Mouse (Mus musculus) limb, embryonic 11.5 days (tissue): ENCODE data around the gene Mamdc2. TPM values are rescaled to one million over a fixed set of nuclear protein-coding genes. Genes with fewer than 3 reads are reported as not detected.

Source experiments
- ATAC-seq: fragments of 200-750 bp; cut with Nextera tagmentation; 2 replicates; pipeline ENCODE4 v1.8.0; 2017; ENCODE audit warnings: low read depth; ENCODE audit not compliant: insufficient number of reproducible peaks, low FRiP score, low TSS enrichment
- DNase-seq: peaks from one replicate; pipeline ENCODE4 v3.0.0-alpha.2; 2015; ENCODE audit warnings: low spot score
- H3K27ac ChIP-seq: fragments of 300-500 bp; sonication (generic); replicated peaks from 2 replicates; pipeline ENCODE4 v1.5.1; 2014; ENCODE audit warnings: low read depth, mild to moderate bottlenecking, low read length
- H3K27me3 ChIP-seq: fragments of 300-500 bp; sonication (generic); 2 replicates; pipeline ENCODE4 v1.6.1; 2014; ENCODE audit warnings: mild to moderate bottlenecking, low read length, mixed read lengths; ENCODE audit not compliant: control insufficient read depth, insufficient read depth
- H3K36me3 ChIP-seq: fragments of 300-500 bp; sonication (generic); 2 replicates; pipeline ENCODE4 v1.6.1; 2014; ENCODE audit warnings: mild to moderate bottlenecking, low read length, moderate library complexity, mixed read lengths; ENCODE audit not compliant: control insufficient read depth, insufficient read depth
- H3K4me1 ChIP-seq: fragments of 300-500 bp; sonication (generic); 2 replicates; pipeline ENCODE4 v1.6.1; 2014; ENCODE audit warnings: low read length, mixed read lengths; ENCODE audit not compliant: control insufficient read depth, insufficient read depth
- H3K4me2 ChIP-seq: fragments of 300-500 bp; sonication (generic); 2 replicates; pipeline ENCODE4 v1.6.1; 2014; ENCODE audit warnings: low read depth, mild to moderate bottlenecking, moderate library complexity; ENCODE audit not compliant: severe bottlenecking
- H3K4me3 ChIP-seq: fragments of 300-500 bp; sonication (generic); 2 replicates; pipeline ENCODE4 v1.5.1; 2014; ENCODE audit warnings: low read depth, low read length
- H3K9ac ChIP-seq: fragments of 300-500 bp; sonication (generic); 2 replicates; pipeline ENCODE4 v1.6.1; 2014; ENCODE audit warnings: mild to moderate bottlenecking, low read length
- H3K9me3 ChIP-seq: fragments of 300-500 bp; sonication (generic); 2 replicates; pipeline ENCODE4 v1.6.1; 2016; ENCODE audit warnings: low read length; ENCODE audit not compliant: control insufficient read depth
- WGBS: fragments of 180-500 bp; shearing (Covaris S2); extraction: QIAGEN DNeasy Blood & Tissue Kit; methylation state at CpG from one replicate; pipeline ENCODE4 v1.1.7; 2014; 5-methylcytosine and 5-hydroxymethylcytosine counted together
- polyA plus RNA-seq: library from polyadenylated mRNA; unstranded; fragments of >200 nt; fragmentation: Nextera tagmentation; extraction: Ambion mirVana; gene quantifications from 2 replicates; pipeline ENCODE4 v1.2.1, GENCODE M21; 2014

Gene Mamdc2
- polyA plus RNA-seq, 1 experiment from 2014 or later, result 0.80 TPM

DNA sequence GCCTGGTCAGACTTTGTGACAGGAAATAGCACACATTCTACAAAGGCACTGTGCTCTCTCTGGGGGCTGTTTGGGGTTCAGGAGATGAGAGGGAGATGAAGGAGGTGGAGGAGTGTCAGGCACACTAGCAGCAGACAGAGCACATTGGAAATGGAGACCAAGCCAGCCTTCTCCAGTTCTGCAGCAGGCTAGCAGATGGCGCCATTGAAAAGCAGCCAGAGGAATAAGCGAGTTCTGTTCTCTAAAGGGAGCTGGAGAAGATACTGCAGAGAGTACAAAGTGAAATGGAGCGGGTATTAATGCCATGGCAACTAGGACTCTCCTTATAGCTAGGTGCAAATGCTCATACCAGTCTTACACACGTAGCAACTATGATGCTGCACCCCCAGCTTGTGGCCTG lies 87.1 kb downstream of the Mamdc2 start:
- no peak for ATAC-seq
- H3K9me3 ChIP-seq, result no peaks in the 10 kb centered on the region
- no peaks in the 10 kb centered on the region for H3K27me3 ChIP-seq
- H3K9ac ChIP-seq, result no peak overlapping the region
- H3K4me1 ChIP-seq, result no peaks in the 10 kb centered on the region
- H3K36me3 ChIP-seq, result no peaks in the 10 kb centered on the region
- H3K27ac ChIP-seq, result no peak overlapping the region
- no peak for DNase-seq
- WGBS, result 71% methylated on average over 4 of the region's 4 CpGs
- no peak overlapping the region for H3K4me3 ChIP-seq
- no peak overlapping the region for H3K4me2 ChIP-seq

DNA sequence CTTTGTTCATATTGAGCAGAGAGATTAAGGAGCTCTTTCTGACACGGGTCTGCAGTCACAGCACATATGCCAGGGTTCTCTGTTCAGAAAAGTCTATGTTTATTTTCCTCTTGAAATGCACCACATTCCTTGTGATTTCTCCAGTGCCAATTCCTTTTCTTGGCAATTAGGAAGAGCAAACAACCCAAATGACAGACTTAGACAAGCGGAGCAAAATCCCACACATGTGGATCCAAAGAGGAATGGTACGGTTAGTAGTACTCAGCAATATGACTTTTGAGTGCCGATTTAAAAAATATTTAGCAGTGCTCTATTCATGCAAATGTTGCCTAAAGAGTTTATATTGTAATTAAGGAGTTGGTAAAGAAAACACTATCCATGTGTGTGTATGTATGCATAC lies 87.7 kb downstream of the Mamdc2 start:
- no peaks in the 10 kb centered on the region for H3K27me3 ChIP-seq
- no peak overlapping the region for H3K4me3 ChIP-seq
- H3K4me2 ChIP-seq, result no peak overlapping the region
- H3K9ac ChIP-seq, result no peak overlapping the region
- H3K27ac ChIP-seq, result no peak overlapping the region
- no peaks in the 10 kb centered on the region for H3K9me3 ChIP-seq
- no peaks in the 10 kb centered on the region for H3K36me3 ChIP-seq
- no peak for ATAC-seq
- DNase-seq, result no peak
- WGBS, result 90% methylated on average over 4 of the region's 4 CpGs
- H3K4me1 ChIP-seq, result no peaks in the 10 kb centered on the region

DNA sequence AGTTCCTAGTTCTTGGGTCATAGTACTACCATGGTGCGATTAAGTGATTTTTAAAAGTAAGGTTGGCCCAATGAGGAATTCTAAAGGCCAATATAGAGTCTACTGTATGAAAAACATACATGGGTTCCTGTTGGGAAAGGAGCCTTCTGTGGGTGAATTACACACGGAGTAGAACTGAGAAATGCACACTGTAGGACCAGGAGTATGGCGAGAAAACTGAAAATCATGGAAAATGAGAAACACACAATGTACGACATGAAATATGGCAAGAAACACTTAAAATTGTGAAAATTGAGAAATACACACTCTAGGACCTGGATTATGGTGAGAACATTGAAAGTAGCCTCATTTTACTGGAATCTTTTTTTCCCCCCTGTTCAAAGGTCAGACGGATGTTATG lies 91.0 kb downstream of the Mamdc2 start:
- no peak for DNase-seq
- no peak overlapping the region for H3K4me3 ChIP-seq
- H3K27me3 ChIP-seq, result no peaks in the 10 kb centered on the region
- H3K4me2 ChIP-seq, result no peak overlapping the region
- no peak overlapping the region for H3K9ac ChIP-seq
- no peaks in the 10 kb centered on the region for H3K4me1 ChIP-seq
- no peaks in the 10 kb centered on the region for H3K9me3 ChIP-seq
- no peak for ATAC-seq
- no peak overlapping the region for H3K27ac ChIP-seq
- 89% methylated on average over 5 of the region's 5 CpGs for WGBS
- H3K36me3 ChIP-seq, result no peaks in the 10 kb centered on the region

DNA sequence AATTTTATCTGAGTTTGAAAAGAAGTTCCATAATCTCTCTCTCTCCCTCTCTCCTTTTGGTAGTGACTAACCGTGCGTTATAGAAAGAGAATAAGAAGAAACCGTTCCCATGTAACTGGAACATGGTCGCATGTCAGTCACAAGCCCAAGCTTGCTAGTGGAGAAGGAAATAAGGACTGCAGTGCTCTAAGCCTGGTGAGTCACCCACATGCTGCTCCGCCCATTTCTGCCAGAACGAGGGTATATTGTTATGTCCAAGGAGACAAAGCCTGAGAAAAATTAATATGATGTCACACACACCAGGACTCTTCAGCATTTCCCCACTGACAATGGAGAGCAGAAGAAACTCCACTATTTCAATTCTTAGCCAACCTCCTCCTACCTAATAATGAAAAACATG lies 93.5 kb downstream of the Mamdc2 start:
- Histone ChIP-seq H3K9ac (no peak overlapping the region), H3K27ac (no peak overlapping the region), H3K4me2 (no peak overlapping the region), H3K27me3 (no peaks in the 10 kb centered on the region), H3K9me3 (no peaks in the 10 kb centered on the region), H3K36me3 (no peaks in the 10 kb centered on the region), H3K4me3 (no peak overlapping the region), H3K4me1 (no peaks in the 10 kb centered on the region)
- DNase-seq (no peak), ATAC-seq (no peak)
- 91% methylated on average over 6 of the region's 6 CpGs for WGBS

DNA sequence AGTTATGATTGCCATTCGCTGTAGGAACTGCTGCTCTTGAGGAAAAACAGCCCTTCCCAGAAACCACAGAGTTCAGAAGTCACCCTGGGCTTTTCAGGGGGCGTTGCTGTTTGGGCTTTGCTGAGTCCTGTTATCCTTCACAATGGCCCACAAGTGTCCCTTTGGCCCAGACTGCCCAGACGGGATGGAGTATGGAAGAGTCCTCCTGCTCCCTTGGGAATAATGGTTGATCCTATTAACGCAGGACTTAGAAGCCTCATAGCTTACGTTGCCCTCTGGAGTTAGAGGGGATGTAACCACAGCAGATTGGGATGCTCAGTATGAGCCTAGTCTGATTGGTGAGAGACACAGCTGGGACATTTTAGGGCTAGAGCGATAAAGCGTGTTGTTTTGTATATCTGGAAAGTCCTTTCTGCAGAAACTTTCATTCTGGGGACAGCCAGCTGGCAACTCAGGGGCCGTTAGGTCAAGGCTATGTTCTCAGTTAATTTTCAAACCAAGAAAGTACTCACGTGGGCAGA lies 94.3 kb downstream of the Mamdc2 start:
- H3K4me3 ChIP-seq, result no peak overlapping the region
- 70% methylated on average over 9 of the region's 9 CpGs for WGBS
- H3K27ac ChIP-seq, result no peak overlapping the region
- DNase-seq, result no peak
- H3K4me2 ChIP-seq, result no peak overlapping the region
- H3K9me3 ChIP-seq, result no peaks in the 10 kb centered on the region
- H3K36me3 ChIP-seq, result no peaks in the 10 kb centered on the region
- no peaks in the 10 kb centered on the region for H3K27me3 ChIP-seq
- ATAC-seq, result no peak
- no peaks in the 10 kb centered on the region for H3K4me1 ChIP-seq
- no peak overlapping the region for H3K9ac ChIP-seq

DNA sequence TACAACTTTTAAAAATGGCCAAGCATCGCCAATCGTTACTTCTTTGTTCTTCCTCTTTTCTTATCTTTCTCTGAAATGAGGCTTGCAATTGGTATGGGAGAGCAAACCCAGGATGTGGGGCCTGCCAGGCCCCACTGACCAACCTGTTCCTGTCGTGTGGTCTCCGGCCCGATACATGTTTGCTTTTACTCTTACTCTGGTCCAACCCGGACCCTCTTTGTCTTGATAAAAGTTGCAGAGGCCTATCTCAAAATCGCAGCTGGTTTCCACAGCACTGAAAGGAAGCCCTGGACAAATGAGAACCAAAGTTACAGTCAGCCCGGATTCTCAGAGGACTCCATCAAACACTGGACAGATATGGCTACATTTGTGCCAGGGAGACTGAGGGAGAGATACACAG lies 95.1 kb downstream of the Mamdc2 start:
- no peak for DNase-seq
- no peak overlapping the region for H3K27ac ChIP-seq

DNA sequence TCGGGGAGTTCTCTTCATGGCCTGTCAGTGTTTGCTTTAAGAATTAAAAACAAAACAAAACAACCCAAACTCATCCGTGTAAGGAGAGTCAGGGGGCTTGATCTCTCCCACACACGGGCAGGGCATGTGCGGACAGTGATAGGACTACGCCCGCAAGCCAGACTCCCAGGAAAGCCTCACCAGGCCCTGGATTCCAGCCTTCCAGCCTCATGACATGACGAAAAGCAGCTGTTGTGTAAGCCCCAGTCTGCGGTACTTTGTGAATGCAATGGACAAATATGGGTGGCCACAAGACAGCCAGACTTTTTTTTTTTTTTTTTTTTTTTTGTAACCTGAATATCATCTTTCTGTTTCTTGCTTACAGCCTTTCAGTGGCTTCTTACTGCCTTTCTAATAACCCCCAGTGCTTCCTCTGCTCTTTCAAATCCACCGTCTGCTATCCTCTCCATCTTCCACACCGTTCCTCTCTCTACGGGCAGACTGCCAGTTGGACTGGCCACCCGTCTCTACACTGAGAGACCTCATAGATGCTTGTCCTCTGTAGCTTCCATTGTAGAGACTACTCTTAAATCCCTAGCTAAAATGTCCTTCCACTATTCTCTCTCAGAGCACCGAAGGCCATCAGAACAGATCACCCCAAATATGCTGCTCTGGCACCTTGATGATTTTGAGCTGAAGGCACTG lies 96.3 kb downstream of the Mamdc2 start:
- no peak overlapping the region for H3K9ac ChIP-seq
- no peak overlapping the region for H3K4me3 ChIP-seq
- no peaks in the 10 kb centered on the region for H3K9me3 ChIP-seq
- ATAC-seq (no peak), DNase-seq (no peak)
- H3K4me2 ChIP-seq, result no peak overlapping the region
- H3K4me1 ChIP-seq, result no peaks in the 10 kb centered on the region
- no peaks in the 10 kb centered on the region for H3K27me3 ChIP-seq
- no peak overlapping the region for H3K27ac ChIP-seq
- H3K36me3 ChIP-seq, result no peaks in the 10 kb centered on the region
- WGBS, result 87% methylated on average over 13 of the region's 13 CpGs

More for the DNA sequence above, 95.1 kb downstream of the Mamdc2 start:
- Histone ChIP-seq H3K36me3 (no peaks in the 10 kb centered on the region), H3K9ac (no peak overlapping the region), H3K4me1 (no peaks in the 10 kb centered on the region), H3K9me3 (no peaks in the 10 kb centered on the region), H3K27me3 (no peaks in the 10 kb centered on the region), H3K4me2 (no peak overlapping the region), H3K4me3 (no peak overlapping the region)
- no peak for ATAC-seq
- WGBS, result 86% methylated on average over 8 of the region's 8 CpGs

DNA sequence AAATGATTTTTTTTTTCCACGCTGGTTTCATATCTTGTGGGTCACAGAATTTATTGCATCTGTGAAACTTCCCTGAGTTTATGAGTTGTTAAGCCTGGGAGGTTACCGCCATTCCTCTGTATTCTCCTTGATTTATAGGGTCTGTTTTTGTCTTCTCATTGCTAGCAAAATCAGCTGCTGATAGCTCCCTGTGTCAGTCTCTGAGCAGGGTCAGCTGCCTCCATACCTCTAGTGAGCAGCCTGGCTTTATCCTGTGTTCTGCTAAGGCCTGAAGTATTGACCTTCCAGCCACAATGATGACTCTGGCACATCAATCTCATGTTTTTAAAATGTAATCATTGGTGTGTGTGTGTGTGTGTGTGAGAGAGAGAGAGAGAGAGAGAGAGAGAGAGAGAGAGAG lies 98.3 kb downstream of the Mamdc2 start:
- no peaks in the 10 kb centered on the region for H3K36me3 ChIP-seq
- H3K27ac ChIP-seq, result no peak overlapping the region
- ATAC-seq (no peak), DNase-seq (no peak)
- WGBS, result 48% methylated on average over 2 of the region's 2 CpGs
- no peaks in the 10 kb centered on the region for H3K9me3 ChIP-seq
- no peaks in the 10 kb centered on the region for H3K27me3 ChIP-seq
- H3K9ac ChIP-seq, result no peak overlapping the region
- H3K4me1 ChIP-seq, result no peaks in the 10 kb centered on the region
- H3K4me3 ChIP-seq, result no peak overlapping the region
- H3K4me2 ChIP-seq, result no peak overlapping the region

DNA sequence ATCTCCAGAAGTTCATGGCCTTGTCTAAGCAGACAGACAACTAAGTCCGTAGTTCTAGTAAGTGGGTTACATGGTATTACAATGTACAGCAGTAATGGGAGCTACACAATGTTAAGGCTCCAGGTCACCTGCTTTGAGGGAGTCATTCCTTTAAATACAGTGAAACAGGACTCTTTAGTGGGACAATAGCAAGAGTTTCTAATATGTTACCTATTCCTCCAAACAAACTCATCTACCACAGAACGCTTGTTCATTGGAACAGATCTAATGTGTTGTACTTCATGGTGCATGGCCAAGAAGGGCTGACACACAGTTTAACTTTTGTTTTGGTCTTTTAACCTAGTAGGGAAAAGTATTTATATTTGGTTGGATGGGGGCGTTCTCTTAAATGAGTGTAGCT lies 105.5 kb downstream of the Mamdc2 start:
- DNase-seq, result no peak
- Histone ChIP-seq H3K9me3 (no peaks in the 10 kb centered on the region), H3K9ac (no peak overlapping the region), H3K4me1 (no peaks in the 10 kb centered on the region), H3K4me3 (no peak overlapping the region), H3K36me3 (no peaks in the 10 kb centered on the region), H3K27ac (no peak overlapping the region), H3K4me2 (no peak overlapping the region), H3K27me3 (no peaks in the 10 kb centered on the region)
- WGBS, result 93% methylated on average over 3 of the region's 3 CpGs
- no peak for ATAC-seq
